Mouse (Mus musculus): ENCODE results near the gene Bcl6b.

The Bcl6b gene

GRCm38 (mm10) chr11:70213736-70214135 is 15.9 kb downstream of the Bcl6b start:
- no peak for DNase-seq (ENCODE audit: low read depth, low spot score)

GRCm38 (mm10) chr11:70212896-70213295 is 16.7 kb downstream of the Bcl6b start:
- peak; percentile 74 for DNase-seq (ENCODE audit: low read depth, low spot score)

GRCm38 (mm10) chr11:70212423-70212822 is 17.2 kb downstream of the Bcl6b start, which contains the start of gene Slc16a11:
Slc16a11 (plus strand) TSS chr11:70212752.
- DNase-seq (ENCODE audit: low read depth, low spot score), result no peak

GRCm38 (mm10) chr11:70211972-70212371 is 17.6 kb downstream of the Bcl6b start:
- no peak for DNase-seq (ENCODE audit: low read depth, low spot score)

- DNase-seq (ENCODE audit: low read depth, low spot score), result no peak
Measured at GRCm38 (mm10) chr11:70210681-70211080, 18.9 kb downstream of the Bcl6b start.

- DNase-seq (ENCODE audit: low read depth, low spot score), result no peak
Measured at GRCm38 (mm10) chr11:70208778-70209388, 20.7 kb downstream of the Bcl6b start.

GRCm38 (mm10) chr11:70207283-70207682 is 22.3 kb downstream of the Bcl6b start:
- no peak for DNase-seq (ENCODE audit: low read depth, low spot score)

GRCm38 (mm10) chr11:70206801-70207200 is 22.8 kb downstream of the Bcl6b start:
- no peak for DNase-seq (ENCODE audit: low read depth, low spot score)

- DNase-seq (ENCODE audit: low read depth, low spot score), result peak; percentile 80
Measured at GRCm38 (mm10) chr11:70201691-70202090, 27.9 kb downstream of the Bcl6b start.

GRCm38 (mm10) chr11:70200036-70200608 is 29.5 kb downstream of the Bcl6b start:
- no peak for DNase-seq (ENCODE audit: low read depth, low spot score)

GRCm38 (mm10) chr11:70199107-70199506 is 30.5 kb downstream of the Bcl6b start:
- no peak for DNase-seq (ENCODE audit: low read depth, low spot score)

GRCm38 (mm10) chr11:70198332-70198731 is 31.3 kb downstream of the Bcl6b start:
- no peak for DNase-seq (ENCODE audit: low read depth, low spot score)

GRCm38 (mm10) chr11:70193354-70194285 is 36.0 kb downstream of the Bcl6b start:
- DNase-seq (ENCODE audit: low read depth, low spot score), result no peak

GRCm38 (mm10) chr11:70192157-70192556 is 37.4 kb downstream of the Bcl6b start:
- DNase-seq (ENCODE audit: low read depth, low spot score), result no peak

- DNase-seq (ENCODE audit: low read depth, low spot score), result no peak
Measured at GRCm38 (mm10) chr11:70191188-70191587, 38.4 kb downstream of the Bcl6b start.

- DNase-seq (ENCODE audit: low read depth, low spot score), result no peak
Measured at GRCm38 (mm10) chr11:70189319-70190134, 40.1 kb downstream of the Bcl6b start.

- no peak for DNase-seq (ENCODE audit: low read depth, low spot score)
Measured at GRCm38 (mm10) chr11:70185120-70185519, 44.5 kb downstream of the Bcl6b start.

- DNase-seq (ENCODE audit: low read depth, low spot score), result no peak
Measured at GRCm38 (mm10) chr11:70180496-70180895, 49.1 kb downstream of the Bcl6b start.

GRCm38 (mm10) chr11:70179401-70179800 is 50.2 kb downstream of the Bcl6b start:
- peak; percentile 31 for DNase-seq (ENCODE audit: low read depth, low spot score)

GRCm38 (mm10) chr11:70178756-70179155 is 50.8 kb downstream of the Bcl6b start:
- no peak for DNase-seq (ENCODE audit: low read depth, low spot score)

- DNase-seq (ENCODE audit: low read depth, low spot score), result no peak
Measured at GRCm38 (mm10) chr11:70178311-70178710, 51.3 kb downstream of the Bcl6b start.

GRCm38 (mm10) chr11:70177647-70178046 is 52.0 kb downstream of the Bcl6b start:
- DNase-seq (ENCODE audit: low read depth, low spot score), result peak; percentile 19
